Mouse (Mus musculus) thymus, postnatal 36 days (tissue): ENCODE results near the gene Ahnak2.

Experiments
- DNase-seq, 2 experiments: peaks; one replicate each; pipeline ENCODE4 v3.0.0; 2022; ENCODE audit warnings: mixed read lengths in 2 of 2

The Ahnak2 gene

GRCm38 (mm10) chr12:112730808-112731207 is 71.6 kb downstream of the Ahnak2 start:
- DNase-seq = no peak

DNA sequence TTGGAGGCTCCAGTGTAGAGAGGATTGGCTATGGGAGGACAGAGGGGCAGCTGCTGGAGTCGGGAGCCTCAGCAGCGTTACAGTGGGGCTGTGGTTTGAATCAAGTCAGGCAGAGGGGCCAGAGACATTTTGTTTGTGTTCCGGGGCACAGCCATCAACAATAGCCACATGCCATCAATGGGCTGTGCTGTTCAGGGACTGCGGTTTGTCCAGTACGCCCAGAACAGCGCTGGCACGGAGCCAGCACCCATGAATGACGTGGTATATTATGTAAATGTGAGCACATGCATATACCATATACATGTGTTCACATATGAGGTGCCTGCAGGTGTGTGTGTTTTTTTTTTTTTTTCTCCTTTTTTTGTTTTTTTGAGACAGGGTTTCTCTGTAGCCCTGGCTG is 74.7 kb downstream of the Ahnak2 start:
- no peak for DNase-seq

DNA sequence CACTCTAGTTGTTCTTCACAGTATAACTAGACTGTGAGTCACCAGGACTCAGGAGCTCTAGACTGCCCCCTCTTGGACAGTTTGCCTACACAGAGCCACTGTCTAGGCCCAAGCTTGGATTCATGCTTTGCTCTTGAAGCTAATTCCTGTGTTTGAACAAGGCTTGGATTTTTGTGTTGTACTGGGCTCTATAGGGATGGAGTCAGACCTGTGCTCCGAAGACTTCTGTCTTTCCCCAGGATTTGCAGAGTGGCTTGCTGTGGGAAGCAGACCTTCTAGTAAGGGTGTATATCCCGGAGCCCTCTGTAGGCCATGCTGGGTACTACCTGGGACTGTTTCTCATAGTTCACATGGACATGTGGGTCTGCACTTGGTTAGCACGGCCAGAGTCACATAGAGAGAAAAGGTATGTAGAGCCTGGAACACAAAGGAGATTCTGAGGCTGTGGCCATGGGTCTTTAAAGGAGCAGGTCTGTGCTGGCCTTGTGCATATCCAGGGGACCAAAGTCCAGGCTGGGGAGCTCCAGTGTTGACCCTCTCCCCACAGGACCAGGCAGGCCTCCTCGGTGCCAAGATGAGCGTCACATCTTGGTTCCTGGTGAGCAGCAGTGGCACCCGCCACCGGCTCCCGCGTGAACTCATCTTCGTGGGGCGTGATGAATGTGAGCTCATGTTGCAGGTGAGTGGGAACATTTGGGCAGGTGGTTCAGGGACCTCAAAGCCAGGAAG is 78.2 kb downstream of the Ahnak2 start:
- peak; percentile 66 to 76 for DNase-seq

- DNase-seq = no peak
Measured at GRCm38 (mm10) chr12:112723445-112723844, 79.0 kb downstream of the Ahnak2 start.

- DNase-seq = no peak
Measured at GRCm38 (mm10) chr12:112723028-112723330, 79.5 kb downstream of the Ahnak2 start.

- DNase-seq = peak in 1 of 2 experiments; percentile 41
Measured at GRCm38 (mm10) chr12:112722240-112723027, 80.0 kb downstream of the Ahnak2 start.
